ENCODE assay signal across 9 mouse cellular contexts in the genomic region with DNA sequence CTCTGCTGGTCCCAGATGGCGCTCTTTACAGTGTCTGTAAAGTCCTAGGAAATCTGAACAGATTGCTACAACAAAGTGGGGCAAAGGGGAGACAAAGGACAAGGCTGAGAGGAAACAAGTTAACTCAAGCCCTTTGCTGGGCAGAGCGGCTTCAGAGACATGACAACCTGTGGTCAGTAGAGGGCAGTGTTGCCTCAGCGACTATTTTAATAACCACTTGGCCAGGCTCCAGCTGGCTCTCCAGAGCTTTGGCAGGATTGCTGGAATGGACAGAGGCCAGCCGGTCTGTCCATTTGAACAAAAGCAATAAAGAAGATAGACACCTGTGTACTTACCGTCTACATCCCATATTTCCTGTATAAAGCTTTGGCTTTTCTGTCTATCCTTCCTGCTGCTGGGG. TPM values are rescaled to one million over a fixed set of nuclear protein-coding genes. Genes with fewer than 3 reads are reported as not detected.
DNase-seq lines count a peak whose midpoint lies in the region; ATAC-seq and TF ChIP-seq lines count a peak whose summit lies in the region.
"Had no signal": no experiment of that assay in that cellular context is flagged by ENCODE, and none has a peak within 500 bp of the region (broad histone marks: within the 10 kb centered on the region; RNA-seq: fewer than 3 reads in every experiment).

No protein-coding gene starts in this region.

- TF ChIP-seq RAD21 in MEL (IDR thresholded peaks at IDR 0.05; ENCODE audit: low read depth, low read length), result peak; percentile 56

- H3K9ac ChIP-seq in MEL (ENCODE audit: control insufficient read depth, low read depth, low read length, poor library complexity, severe bottlenecking), result no peak overlapping the region
- H3K9ac ChIP-seq in hindbrain, embryonic 14.5 days, result no peak overlapping the region
- H3K9ac ChIP-seq: liver, embryonic 13.5 days had no signal

- no peak overlapping the region for H3K4me3 ChIP-seq in MEL (ENCODE audit: control insufficient read depth in 1 of 2, insufficient read depth in 1 of 2, low read depth in 2 of 2, low read length in 2 of 2)
- no peak overlapping the region for H3K4me3 ChIP-seq in hindbrain, embryonic 14.5 days (replicated peaks; ENCODE audit: low read length)
- H3K4me3 ChIP-seq: liver, embryonic 13.5 days had no signal

- no peaks in the 10 kb centered on the region for H3K9me3 ChIP-seq in MEL (replicated peaks; ENCODE audit: insufficient read depth, low read length)
- no peaks in the 10 kb centered on the region for H3K9me3 ChIP-seq in hindbrain, embryonic 14.5 days (ENCODE audit: control insufficient read depth, low read length)
- H3K9me3 ChIP-seq: liver, embryonic 13.5 days had no signal

- DNase-seq in MEL (ENCODE audit: low read depth, low spot score), result peak; percentile 11
- DNase-seq in cerebellum, adult 18-20 months, result peak; percentile 90 to 97
- peak; percentile 53 to 91 for DNase-seq in frontal cortex, adult 2 months (ENCODE audit: extremely low spot score in 1 of 2, low spot score in 1 of 2)
- peak; percentile 95 for DNase-seq in hindbrain, embryonic 14.5 days (ENCODE audit: low spot score)
- peak; percentile 86 to 88 for DNase-seq in layer of hippocampus, postnatal 14 days (ENCODE audit: low spot score in 2 of 2)
- peak; percentile 69 for DNase-seq in right cerebral cortex, postnatal 25 days
- DNase-seq in urinary bladder, postnatal 4 days (ENCODE audit: low spot score in 2 of 2), result peak; percentile 80 to 85
- DNase-seq: liver, embryonic 13.5 days had no signal

- no peaks in the 10 kb centered on the region for H3K4me1 ChIP-seq in MEL (ENCODE audit: control insufficient read depth in 1 of 2, insufficient read depth in 2 of 2, low read length in 2 of 2)
- peaks cover 40% of the 10 kb centered on the region for H3K4me1 ChIP-seq in hindbrain, embryonic 14.5 days (replicated peaks; ENCODE audit: control insufficient read depth, insufficient read depth, low read length)

- H3K27me3 ChIP-seq in MEL (ENCODE audit: control insufficient read depth in 1 of 2, insufficient read depth in 2 of 2, low read length in 2 of 2), result no peaks in the 10 kb centered on the region
- H3K27me3 ChIP-seq in hindbrain, embryonic 14.5 days (ENCODE audit: control insufficient read depth, insufficient read depth, low read length), result no peaks in the 10 kb centered on the region
- H3K27me3 ChIP-seq: liver, embryonic 13.5 days had no signal

- no peaks in the 10 kb centered on the region for H3K79me2 ChIP-seq in MEL (ENCODE audit: control insufficient read depth, insufficient read depth, low read length, poor library complexity)

- peak; percentile 24; the same call in 1 of the 2 replicates for ATAC-seq in hindbrain, embryonic 14.5 days (ENCODE audit: low FRiP score)
- peak; percentile 46; the same call in 1 of the 2 replicates for ATAC-seq in megakaryocyte-erythroid progenitor cell, adult 5-6 weeks (replicated peaks; ENCODE audit: low FRiP score, low TSS enrichment, poor library complexity, severe bottlenecking)

- no peak overlapping the region for H3K27ac ChIP-seq in MEL (ENCODE audit: control insufficient read depth, low read depth, low read length)
- peak overlapping the region; percentile 55; the same call in 1 of the 2 replicates for H3K27ac ChIP-seq in hindbrain, embryonic 14.5 days
- H3K27ac ChIP-seq: liver, embryonic 13.5 days had no signal

- H3K4me2 ChIP-seq in hindbrain, embryonic 14.5 days (replicated peaks), result no peak overlapping the region
- H3K4me2 ChIP-seq: liver, embryonic 13.5 days had no signal

- WGBS in hindbrain, embryonic 14.5 days, result 1% methylated on average over 5 of the region's 5 CpGs

- peak; percentile 54 to 69 (median 56) for TF ChIP-seq CTCF in MEL (IDR thresholded peaks at IDR 0.05 in 2 of 3, conservative IDR thresholded peaks at IDR 0.05 in 1 of 3; ENCODE audit: control insufficient read depth in 1 of 3, insufficient read depth in 1 of 3, low read depth in 2 of 3, low read length in 3 of 3, poor library complexity in 1 of 3, severe bottlenecking in 1 of 3)

- H3K36me3 ChIP-seq in MEL (ENCODE audit: control insufficient read depth in 1 of 2, insufficient read depth in 2 of 2, low read length in 2 of 2), result no peaks in the 10 kb centered on the region
- no peaks in the 10 kb centered on the region for H3K36me3 ChIP-seq in hindbrain, embryonic 14.5 days (replicated peaks; ENCODE audit: control insufficient read depth, insufficient read depth)
- H3K36me3 ChIP-seq: liver, embryonic 13.5 days had no signal

- TF ChIP-seq POLR2A in MEL (IDR thresholded peaks at IDR 0.05; ENCODE audit: control insufficient read depth in 1 of 2, insufficient read depth in 1 of 2, low read depth in 1 of 2, low read length in 2 of 2, poor library complexity in 1 of 2), result no peak

- TF ChIP-seq EP300 in MEL (IDR thresholded peaks at IDR 0.05; ENCODE audit: low read depth in 1 of 2, low read length in 2 of 2), result no peak

TF ChIP-seq in MEL, 35 proteins besides CTCF, POLR2A, EP300 and RAD21:
- peak; percentile 35 for TF ChIP-seq SMC3 (IDR thresholded peaks at IDR 0.05; ENCODE audit: low read depth, low read length)
- peak; percentile 5; the same call in 1 of the 2 replicates for TF ChIP-seq ZC3H11A (IDR thresholded peaks at IDR 0.05; ENCODE audit: low read depth, low read length)
- no peak for TF ChIP-seq ELF1 (IDR thresholded peaks at IDR 0.05; ENCODE audit: low read depth, low read length)

RNA-seq across cellular contexts. Expression of gene Camk1g, which starts 16.0 kb away (rescaled TPM):
- not detected in 2 replicates for total RNA-seq in MEL (2012; rRNA removed)
- not detected for polyA plus RNA-seq in MEL (2012; ENCODE audit: insufficient read depth in 1 of 2, insufficient read length in 2 of 2, low read depth in 1 of 2, low replicate concordance in 2 of 2, missing spikeins in 1 of 2)
- polyA plus RNA-seq in frontal cortex, adult 2 months (2012; rRNA removed), result 28.4 and 35.9 TPM in 2 replicates
- polyA plus RNA-seq in hindbrain, embryonic 14.5 days (2014; fragmentation: Nextera tagmentation; extraction: Ambion mirVana), result 39.9 and 45.2 TPM in 2 replicates
- total RNA-seq in layer of hippocampus, postnatal 14 days (2021), result 10 to 100 TPM; 30.7 to 37.8 TPM
- not detected in 2 replicates for total RNA-seq in megakaryocyte-erythroid progenitor cell, adult 5-6 weeks (2014; fragmentation: Nextera tagmentation)
- total RNA-seq in megakaryocyte-erythroid progenitor cell, adult 5-6 weeks (2017), result not detected in 2 replicates

Comparison
In these comparisons a context has a peak if more than half of its experiments do, and no peak if none do; other contexts are left out.
1. DNase-seq: peak in every context shown above with its lines; median percentile 95 in hindbrain, embryonic 14.5 days; 94 in cerebellum, adult 18-20 months; 87 in layer of hippocampus, postnatal 14 days; 82 in urinary bladder, postnatal 4 days; 72 in frontal cortex, adult 2 months; 69 in right cerebral cortex, postnatal 25 days; 11 in MEL.
2. RNA of gene Camk1g, which starts 16.0 kb away (total RNA-seq): 30.7 to 37.8 TPM in layer of hippocampus, postnatal 14 days; not detected in MEL and not detected in megakaryocyte-erythroid progenitor cell, adult 5-6 weeks; every median in the first group is over 10 times any median in the second.